Mouse (Mus musculus) CH12.LX (cell line): ENCODE data around the gene Gm15557. TPM values are rescaled to one million over a fixed set of nuclear protein-coding genes. Genes with fewer than 3 reads are reported as not detected.

ENCODE experiments used
- DNase-seq: peaks from one replicate; pipeline ENCODE4 v3.0.0-alpha.2; 2013; ENCODE audit errors: extremely low read depth
- H3K27ac ChIP-seq: 2 replicates; pipeline ENCODE4 v1.5.1; 2012; ENCODE audit warnings: low read depth, mild to moderate bottlenecking, control low read depth, moderate library complexity; ENCODE audit not compliant: insufficient read depth
- H3K27me3 ChIP-seq: replicated peaks from 2 replicates; pipeline ENCODE3; 2012; ENCODE audit warnings: inconsistent platforms
- H3K36me3 ChIP-seq, 2 experiments: replicated peaks in 1 of 2; 2 replicates each; pipeline versions ENCODE3 to v1.6.1; 2012; ENCODE audit warnings: inconsistent platforms in 1 of 2, low read length in 1 of 2, mild to moderate bottlenecking in 1 of 2, mixed read lengths in 1 of 2, moderate library complexity in 1 of 2; ENCODE audit not compliant: control insufficient read depth in 1 of 2, insufficient read depth in 1 of 2
- H3K4me1 ChIP-seq, 2 experiments: 2 replicates each; pipeline ENCODE4 v1.6.1; 2012; ENCODE audit warnings: inconsistent platforms in 1 of 2, moderate library complexity in 1 of 2; ENCODE audit not compliant: insufficient read depth in 2 of 2, control insufficient read depth in 1 of 2
- H3K4me2 ChIP-seq: 2 replicates; pipeline ENCODE4 v1.6.1; 2012; ENCODE audit warnings: low read depth, mild to moderate bottlenecking, control low read depth; ENCODE audit not compliant: poor library complexity, insufficient read depth, severe bottlenecking
- H3K4me3 ChIP-seq, 3 experiments: fragments of 150-350 bp in 1 of 3; sonication (generic) in 1 of 3; replicated peaks in 1 of 3; 2 replicates each; pipeline versions ENCODE3 to v1.5.1; 2011 to 2012; ENCODE audit warnings: low read depth in 2 of 3, low read length in 2 of 3, mild to moderate bottlenecking in 2 of 3, moderate library complexity in 2 of 3, control low read depth in 1 of 3, improper control_type of control experiment in 1 of 3, inconsistent platforms in 1 of 3, mixed read lengths in 1 of 3; ENCODE audit not compliant: poor library complexity in 1 of 3
- H3K79me2 ChIP-seq: replicated peaks from 2 replicates; pipeline ENCODE4 v1.6.1; 2012; ENCODE audit warnings: mild to moderate bottlenecking, moderate library complexity; ENCODE audit not compliant: control insufficient read depth, poor library complexity, insufficient read depth, severe bottlenecking; ENCODE audit errors: extremely low read depth
- H3K9ac ChIP-seq: 2 replicates; pipeline ENCODE4 v1.6.1; 2012; ENCODE audit warnings: low read depth, mild to moderate bottlenecking, control low read depth, moderate library complexity; ENCODE audit not compliant: insufficient read depth
- H3K9me3 ChIP-seq: replicated peaks from 2 replicates; pipeline ENCODE3; 2012; ENCODE audit warnings: low read length, inconsistent platforms, mixed read lengths
- CHD2 ChIP-seq: IDR thresholded peaks from 2 replicates; pipeline ENCODE4 v1.6.1; 2011; ENCODE audit warnings: low read length, improper control_type of control experiment
- CTCF ChIP-seq, 2 experiments: IDR thresholded peaks in 1 of 2; conservative IDR thresholded peaks in 1 of 2; 2 replicates each; pipeline ENCODE4 v1.5.1; 2011 to 2012; ENCODE audit warnings: low read depth in 2 of 2, low read length in 2 of 2, improper control_type of control experiment in 1 of 2, inconsistent platforms in 1 of 2, mild to moderate bottlenecking in 1 of 2, moderate library complexity in 1 of 2
- E2F4 ChIP-seq: IDR thresholded peaks from 2 replicates; pipeline ENCODE4 v1.6.1; 2011; ENCODE audit warnings: low read depth, low read length, improper control_type of control experiment; ENCODE audit not compliant: insufficient replicate concordance
- IRF4 ChIP-seq: IDR thresholded peaks from 2 replicates; pipeline ENCODE4 v1.6.1; 2014; ENCODE audit warnings: low read depth, mild to moderate bottlenecking, inconsistent platforms, low read length, improper control_type of control experiment
- JUND ChIP-seq: conservative IDR thresholded peaks from 2 replicates; pipeline ENCODE4 v1.6.1; 2011; ENCODE audit warnings: low read depth, low read length, improper control_type of control experiment
- KAT2A ChIP-seq: IDR thresholded peaks from 2 replicates; pipeline ENCODE4 v1.6.1; 2012; ENCODE audit warnings: low read length, improper control_type of control experiment, inconsistent platforms; ENCODE audit not compliant: insufficient replicate concordance
- MAFK ChIP-seq: IDR thresholded peaks from 2 replicates; pipeline ENCODE4 v1.6.1; 2011; ENCODE audit warnings: low read length, improper control_type of control experiment; ENCODE audit not compliant: insufficient replicate concordance
- MAX ChIP-seq: IDR thresholded peaks from 2 replicates; pipeline ENCODE4 v1.6.1; 2011; ENCODE audit warnings: low read length, improper control_type of control experiment
- MAZ ChIP-seq: IDR thresholded peaks from 2 replicates; pipeline ENCODE4 v1.6.1; 2012; ENCODE audit warnings: low read depth, mild to moderate bottlenecking, inconsistent platforms, low read length, improper control_type of control experiment, moderate library complexity
- MEF2A ChIP-seq: IDR thresholded peaks from 2 replicates; pipeline ENCODE4 v1.6.1; 2014; ENCODE audit warnings: low read depth, mild to moderate bottlenecking, inconsistent platforms, low read length, improper control_type of control experiment, borderline replicate concordance
- MXI1 ChIP-seq: IDR thresholded peaks from 2 replicates; pipeline ENCODE4 v1.6.1; 2011; ENCODE audit warnings: mild to moderate bottlenecking, low read depth, low read length, improper control_type of control experiment
- NRF1 ChIP-seq: IDR thresholded peaks from 2 replicates; pipeline ENCODE4 v1.6.1; 2014; ENCODE audit warnings: low read depth, mild to moderate bottlenecking, inconsistent platforms, low read length, improper control_type of control experiment, moderate library complexity
- POLR2AphosphoS2 ChIP-seq: IDR thresholded peaks from 2 replicates; pipeline ENCODE4 v1.6.1; 2011; ENCODE audit warnings: low read depth, low read length, improper control_type of control experiment
- RCOR1 ChIP-seq: conservative IDR thresholded peaks from 2 replicates; pipeline ENCODE4 v1.6.1; 2012; ENCODE audit warnings: low read depth, mild to moderate bottlenecking, inconsistent platforms, low read length, improper control_type of control experiment
- SIN3A ChIP-seq: IDR thresholded peaks from 2 replicates; pipeline ENCODE4 v1.6.1; 2012; ENCODE audit warnings: low read length, improper control_type of control experiment, inconsistent platforms
- SMC3 ChIP-seq: IDR thresholded peaks from 2 replicates; pipeline ENCODE4 v1.6.1; 2011; ENCODE audit warnings: low read depth, low read length, improper control_type of control experiment
- UBTF ChIP-seq: IDR thresholded peaks from 2 replicates; pipeline ENCODE4 v1.6.1; 2012; ENCODE audit warnings: low read depth, mild to moderate bottlenecking, inconsistent platforms, low read length, improper control_type of control experiment, moderate library complexity
- dilution Hi-C: fragments of 300-500 bp; cut with MboI; formaldehyde crosslinking; loops from 2 replicates; pipeline ENCODE4 v1.14.3; 2020; ENCODE audit warnings: low sequenced_read_pairs; ENCODE audit not compliant: extremely low pct_unique_long_range_greater_than_20kb, extremely low pct_ligation_motif_present
- in situ Hi-C: fragments of 300-500 bp; cut with MboI; formaldehyde crosslinking; loops from 3 replicates; pipeline ENCODE4 v1.14.3; 2019; ENCODE audit warnings: low sequenced_read_pairs, low pct_ligation_motif_present, low pct_unique_long_range_greater_than_20kb, mixed read lengths
- polyA plus RNA-seq: library from polyadenylated mRNA; unstranded; fragments of >175 nt; gene quantifications from 2 replicates; pipeline ENCODE4 v1.2.1, GENCODE M21; 2012; ENCODE audit warnings: low read depth; ENCODE audit not compliant: insufficient read length
- total RNA-seq, 2 experiments: library from RNA; depleted of rRNA; stranded (reverse); fragments of 300-350 nt in 1 of 2; fragments of >200 nt in 1 of 2; gene quantifications; 2 replicates each; pipeline ENCODE4 v1.2.3; 2012 to 2014

Gene Gm15557
- total and polyA plus RNA-seq, 3 experiments = not detected

GRCm38 (mm10) chr2:155943463-155943862, 2.9 kb downstream of the Gm15557 start:
- no peak for TF ChIP-seq SMC3
- TF ChIP-seq NRF1 = no peak
- TF ChIP-seq MXI1 = no peak
- no peak for TF ChIP-seq KAT2A
- dilution Hi-C loops (no loop called here), in situ Hi-C loops (loop anchor here (5.0 to 25.0 kb wide), 2 partner anchors 91 to 256 kb away; partner anchors contain the start of gene Trpc4ap)
- H3K27me3 ChIP-seq = peaks cover 1% of the 10 kb centered on the region
- H3K4me3 ChIP-seq = no peak overlapping the region
- H3K9ac ChIP-seq = no peak overlapping the region
- H3K4me1 ChIP-seq = peaks cover 0 to 7% of the 10 kb centered on the region in 2 experiments; a peak in 3 of 4 replicates
- no peaks in the 10 kb centered on the region for H3K9me3 ChIP-seq
- no peak overlapping the region for H3K4me2 ChIP-seq
- no peak overlapping the region for H3K27ac ChIP-seq
- DNase-seq = no peak
- no peaks in the 10 kb centered on the region for H3K36me3 ChIP-seq
- no peaks in the 10 kb centered on the region for H3K79me2 ChIP-seq

- peaks cover 0 to 7% of the 10 kb centered on the region in 2 experiments; a peak in 3 of 4 replicates for H3K4me1 ChIP-seq
- in situ Hi-C loops = loop anchor here (5.0 to 25.0 kb wide), 2 partner anchors 92 to 257 kb away; partner anchors contain the start of gene Trpc4ap
- TF ChIP-seq MAX (no peak), SIN3A (no peak), KAT2A (no peak), NRF1 (no peak), E2F4 (no peak), MAFK (no peak), MEF2A (no peak), SMC3 (no peak), MXI1 (no peak), CHD2 (no peak), JUND (no peak), CTCF (conservative IDR thresholded peaks at IDR 0.05 in 1 of 2, IDR thresholded peaks at IDR 0.05 in 1 of 2; ENCODE audit: low read depth in 2 of 2, low read length in 2 of 2) (no peak), UBTF (no peak)
- H3K9ac ChIP-seq = no peak overlapping the region
- no peak overlapping the region for H3K4me3 ChIP-seq
- DNase-seq = no peak
- peaks cover 1% of the 10 kb centered on the region for H3K27me3 ChIP-seq
- dilution Hi-C loops = no loop called here
- H3K9me3 ChIP-seq = no peaks in the 10 kb centered on the region
- H3K4me2 ChIP-seq = no peak overlapping the region
- H3K36me3 ChIP-seq = no peaks in the 10 kb centered on the region
- no peak overlapping the region for H3K27ac ChIP-seq
- H3K79me2 ChIP-seq = no peaks in the 10 kb centered on the region
These were observed 4.2 kb downstream of the Gm15557 start for GRCm38 (mm10) chr2:155944685-155945084.

GRCm38 (mm10) chr2:155945124-155945523, 4.6 kb downstream of the Gm15557 start, which contains the start of gene Gdf5:
Gdf5 (minus strand) TSS chr2:155945367.
- no peak within 1 kb of the TSS for H3K9ac ChIP-seq
- H3K36me3 ChIP-seq = no peaks in the 10 kb centered on the region
- H3K4me2 ChIP-seq = no peak within 1 kb of the TSS
- no peak within 1 kb of the TSS for H3K4me3 ChIP-seq
- H3K4me1 ChIP-seq = peaks cover 0 to 3% of the 10 kb centered on the region in 2 experiments; a peak in 3 of 4 replicates
- in situ Hi-C loops = loop anchor here (25.0 kb wide), 1 partner anchor 258 kb away; the partner anchor contains the start of gene Trpc4ap
- no peaks in the 10 kb centered on the region for H3K9me3 ChIP-seq
- TF ChIP-seq RCOR1 = no peak
- TF ChIP-seq POLR2AphosphoS2 = no peak
- TF ChIP-seq MXI1 = no peak
- TF ChIP-seq MAZ = no peak
- TF ChIP-seq IRF4 = no peak
- TF ChIP-seq, all 38 proteins: peak for 0
- Histone ChIP-seq H3K27me3 (peaks cover 1% of the 10 kb centered on the region), H3K79me2 (no peaks in the 10 kb centered on the region), H3K27ac (no peak within 1 kb of the TSS)
- dilution Hi-C loops = no loop called here
- DNase-seq = no peak
